1 mouse cellular context compared by ENCODE assay signal in the genomic region with DNA sequence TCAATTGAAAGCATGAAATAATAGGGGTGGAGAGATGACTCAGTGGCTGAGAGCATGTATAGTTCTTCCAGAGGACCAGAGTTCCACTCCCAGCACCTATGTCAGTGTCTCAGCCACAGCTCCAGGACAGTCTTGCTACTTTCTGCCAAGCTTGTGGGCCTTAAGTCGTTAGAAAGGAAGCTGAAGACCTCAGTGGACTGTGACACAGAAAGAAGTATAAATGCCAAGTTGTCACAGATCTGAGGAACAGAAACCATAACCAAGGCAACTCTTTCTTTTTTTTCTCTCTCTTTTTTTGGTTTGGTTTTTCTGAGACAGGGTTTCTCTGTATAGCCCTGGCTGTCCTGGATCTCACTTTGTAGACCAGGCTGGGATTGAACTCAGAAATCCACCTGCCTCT.
TF ChIP-seq lines count a peak whose summit lies in the region.

No protein-coding gene starts in this region.

TF ChIP-seq in CH12.LX, 34 proteins besides CTCF, POLR2A, EP300 and RAD21:
- no peak for TF ChIP-seq JUN (IDR thresholded peaks at IDR 0.05; ENCODE audit: insufficient read depth, low read depth, low read length)
- TF ChIP-seq ZNF384 (IDR thresholded peaks at IDR 0.05; ENCODE audit: low read depth, low read length) = peak; percentile 68
- no peak for TF ChIP-seq POLR2AphosphoS2 (IDR thresholded peaks at IDR 0.05; ENCODE audit: low read depth, low read length)
- TF ChIP-seq SMC3 (IDR thresholded peaks at IDR 0.05; ENCODE audit: low read depth, low read length) = no peak
- TF ChIP-seq IRF4 (IDR thresholded peaks at IDR 0.05; ENCODE audit: low read depth, low read length) = no peak
